Mouse (Mus musculus) ES-Bruce4 (cell line): Measurements from ENCODE around the gene 1600012H06Rik.
"Not testable (repeated sequence)": the region's sequence is repeated elsewhere in the genome, so short reads cannot be mapped to it uniquely, and the experiment has no call there.

Source experiments
- CTCF ChIP-seq: IDR thresholded peaks from one replicate; pipeline ENCODE4 v1.8.1; 2011; ENCODE audit warnings: low read depth, low read length
- EP300 ChIP-seq: IDR thresholded peaks from 2 replicates; pipeline ENCODE4 v1.6.1; 2011; ENCODE audit warnings: low read depth, low read length; ENCODE audit not compliant: insufficient read depth
- POLR2A ChIP-seq: IDR thresholded peaks from one replicate; pipeline ENCODE4 v1.8.1; 2011; ENCODE audit warnings: low read length; ENCODE audit not compliant: insufficient read depth

GRCm38 (mm10) chr17:14994140-14994539 lies 51.2 kb downstream of the 1600012H06Rik start:
- not testable (repeated sequence) for TF ChIP-seq CTCF, POLR2A, EP300
